Mouse (Mus musculus) intestine, postnatal 0 days (tissue): ENCODE measurements around the gene Hid1. TPM values are rescaled to one million over a fixed set of nuclear protein-coding genes. Genes with fewer than 3 reads are reported as not detected.

Experiments
- ATAC-seq: fragments of 200-750 bp; cut with Nextera tagmentation; 2 replicates; pipeline ENCODE4 v1.8.0; 2017; ENCODE audit warnings: mild to moderate bottlenecking, moderate TSS enrichment, moderate library complexity
- H3K27ac ChIP-seq: fragments of 300-500 bp; sonication (generic); 2 replicates; pipeline ENCODE4 v1.5.1; 2014; ENCODE audit warnings: mild to moderate bottlenecking, low read depth, low read length, moderate library complexity
- H3K27me3 ChIP-seq: fragments of 300-500 bp; sonication (generic); replicated peaks from 2 replicates; pipeline ENCODE4 v1.6.1; 2014; ENCODE audit warnings: low read length, mixed read lengths; ENCODE audit not compliant: control insufficient read depth, insufficient read depth
- H3K36me3 ChIP-seq: fragments of 300-500 bp; sonication (generic); 2 replicates; pipeline ENCODE4 v1.6.1; 2014; ENCODE audit warnings: mild to moderate bottlenecking, moderate library complexity; ENCODE audit not compliant: control insufficient read depth, insufficient read depth
- H3K4me1 ChIP-seq: fragments of 300-500 bp; sonication (generic); replicated peaks from 2 replicates; pipeline ENCODE4 v1.6.1; 2014; ENCODE audit warnings: antibody characterized with exemption, low read length, mixed read lengths; ENCODE audit not compliant: control insufficient read depth, insufficient read depth
- H3K4me2 ChIP-seq: fragments of 300-500 bp; sonication (generic); replicated peaks from 2 replicates; pipeline ENCODE4 v1.6.1; 2014; ENCODE audit warnings: low read depth, mild to moderate bottlenecking, moderate library complexity
- H3K4me3 ChIP-seq: fragments of 300-500 bp; sonication (generic); 2 replicates; pipeline ENCODE4 v1.5.1; 2014; ENCODE audit warnings: low read depth, low read length
- H3K9ac ChIP-seq: fragments of 300-500 bp; sonication (generic); 2 replicates; pipeline ENCODE4 v1.6.1; 2014; ENCODE audit warnings: mild to moderate bottlenecking, low read depth, low read length
- H3K9me3 ChIP-seq: fragments of 300-500 bp; sonication (generic); 2 replicates; pipeline ENCODE4 v1.6.1; 2016; ENCODE audit warnings: mixed run types; ENCODE audit not compliant: control insufficient read depth
- CTCF ChIP-seq: sonication (generic); IDR thresholded peaks from 2 replicates; pipeline ENCODE4 v1.5.1; 2016; ENCODE audit warnings: low read depth, mild to moderate bottlenecking, control low read depth, antibody characterized with exemption, moderate library complexity
- WGBS: fragments of 180-500 bp; shearing (Covaris S2); extraction: QIAGEN DNeasy Blood & Tissue Kit; methylation state at CpG from one replicate; pipeline ENCODE4 v1.1.7; 2014; 5-methylcytosine and 5-hydroxymethylcytosine counted together
- polyA plus RNA-seq: library from polyadenylated mRNA; unstranded; fragments of >200 nt; fragmentation: Nextera tagmentation; extraction: Ambion mirVana; gene quantifications from 2 replicates; pipeline ENCODE4 v1.2.1, GENCODE M21; 2015

The Hid1 gene
- polyA plus RNA-seq, result 10.8 and 12.1 TPM in 2 replicates

DNA sequence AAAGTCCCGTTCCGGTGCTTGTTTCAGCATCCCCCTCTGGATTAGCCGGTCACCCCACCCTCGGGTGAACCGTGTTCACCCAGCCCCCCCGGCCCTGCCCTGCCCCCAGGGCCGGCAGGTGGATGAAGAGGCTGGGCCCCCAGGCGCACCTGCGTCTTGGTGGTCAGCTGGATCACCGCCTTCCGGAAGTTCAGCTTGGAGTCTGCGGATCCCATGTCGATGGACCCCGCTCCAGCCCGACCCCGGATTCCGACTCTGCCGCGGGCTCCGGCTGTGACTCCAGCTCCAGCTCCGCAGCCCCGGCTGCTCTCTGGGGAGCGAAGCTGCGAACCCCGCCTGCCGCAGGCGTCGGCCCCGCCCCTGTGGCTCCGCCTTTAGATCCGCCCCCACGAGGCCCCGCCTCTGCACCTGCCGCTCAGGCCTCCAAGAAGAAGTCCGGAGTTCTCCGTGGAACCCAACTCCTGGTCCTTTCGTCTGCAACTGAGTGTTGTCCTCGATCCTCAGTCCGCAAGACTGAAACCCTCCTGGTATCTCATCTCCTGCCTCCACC lies at the start of gene Hid1:
Gene Hid1, minus strand, starts transcription at position 362 of the 550 bp plus-strand sequence.
- Histone ChIP-seq H3K4me1 (no peaks in the 10 kb centered on the region), H3K9ac (peak within 1 kb of the TSS; percentile 50), H3K9me3 (no peaks in the 10 kb centered on the region), H3K27ac (no peak within 1 kb of the TSS), H3K36me3 (no peaks in the 10 kb centered on the region), H3K4me3 (peak within 1 kb of the TSS; percentile 56), H3K4me2 (peak within 1 kb of the TSS; percentile 93), H3K27me3 (peaks cover 14% of the 10 kb centered on the region)
- under 1% methylated on average over 38 of the region's 39 CpGs for WGBS
- no peak for TF ChIP-seq CTCF
- peak; percentile 74 for ATAC-seq

GRCm38 (mm10) chr11:115409556-115409955 lies 42.0 kb upstream of the Hid1 start:
- no peak overlapping the region for H3K4me3 ChIP-seq
- WGBS, result 87% methylated on average over 7 of the region's 7 CpGs
- no peak for TF ChIP-seq CTCF
- no peak overlapping the region for H3K4me2 ChIP-seq
- H3K9me3 ChIP-seq, result no peaks in the 10 kb centered on the region
- no peaks in the 10 kb centered on the region; the same call in 1 of the 2 replicates for H3K4me1 ChIP-seq
- H3K27ac ChIP-seq, result no peak overlapping the region
- peaks cover 27% of the 10 kb centered on the region; the same call in 1 of the 2 replicates for H3K36me3 ChIP-seq
- no peak overlapping the region for H3K9ac ChIP-seq
- no peak for ATAC-seq
- no peaks in the 10 kb centered on the region for H3K27me3 ChIP-seq

DNA sequence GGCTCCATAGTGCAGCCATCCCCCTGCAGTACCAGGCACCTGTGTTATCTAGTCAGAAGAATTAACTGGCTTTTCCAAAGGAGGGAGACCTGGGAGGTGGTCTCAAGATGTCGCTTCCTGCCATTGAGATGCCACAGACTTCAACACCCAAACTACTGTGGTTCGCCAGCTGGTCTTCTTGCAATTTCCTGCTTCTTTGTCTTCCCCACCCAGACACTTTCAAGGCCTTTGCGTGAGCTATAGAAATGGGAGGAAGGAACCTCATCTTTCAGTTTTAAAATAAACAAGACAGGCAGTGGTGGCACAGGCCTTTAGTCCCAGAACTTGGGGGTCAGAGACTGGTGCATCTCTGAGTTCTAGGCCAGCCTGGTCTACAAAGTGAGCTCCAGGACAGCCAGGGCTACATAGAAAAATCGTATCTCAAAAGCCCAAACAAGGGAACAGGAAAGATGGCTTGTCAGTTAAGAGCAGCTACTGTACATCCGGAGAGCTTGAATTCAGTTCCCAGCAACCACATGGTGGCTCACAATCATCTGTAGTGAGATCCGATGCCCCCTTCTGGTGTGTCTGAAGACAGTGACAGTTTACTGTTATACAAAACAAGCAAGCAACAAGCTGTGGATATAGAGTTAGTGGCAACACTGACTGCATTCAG lies 40.8 kb upstream of the Hid1 start:
- H3K36me3 ChIP-seq, result peaks cover 27% of the 10 kb centered on the region; the same call in 1 of the 2 replicates
- H3K4me1 ChIP-seq, result 0 out of 2 replicates have a peak, but pooled peaks cover 4% of the 10 kb centered on the region
- 75% methylated on average over 6 of the region's 6 CpGs for WGBS
- H3K9ac ChIP-seq, result no peak overlapping the region
- TF ChIP-seq CTCF, result no peak
- no peak overlapping the region for H3K4me2 ChIP-seq
- H3K27ac ChIP-seq, result no peak overlapping the region
- ATAC-seq, result no peak
- no peaks in the 10 kb centered on the region for H3K27me3 ChIP-seq
- no peaks in the 10 kb centered on the region for H3K9me3 ChIP-seq
- no peak overlapping the region for H3K4me3 ChIP-seq

DNA sequence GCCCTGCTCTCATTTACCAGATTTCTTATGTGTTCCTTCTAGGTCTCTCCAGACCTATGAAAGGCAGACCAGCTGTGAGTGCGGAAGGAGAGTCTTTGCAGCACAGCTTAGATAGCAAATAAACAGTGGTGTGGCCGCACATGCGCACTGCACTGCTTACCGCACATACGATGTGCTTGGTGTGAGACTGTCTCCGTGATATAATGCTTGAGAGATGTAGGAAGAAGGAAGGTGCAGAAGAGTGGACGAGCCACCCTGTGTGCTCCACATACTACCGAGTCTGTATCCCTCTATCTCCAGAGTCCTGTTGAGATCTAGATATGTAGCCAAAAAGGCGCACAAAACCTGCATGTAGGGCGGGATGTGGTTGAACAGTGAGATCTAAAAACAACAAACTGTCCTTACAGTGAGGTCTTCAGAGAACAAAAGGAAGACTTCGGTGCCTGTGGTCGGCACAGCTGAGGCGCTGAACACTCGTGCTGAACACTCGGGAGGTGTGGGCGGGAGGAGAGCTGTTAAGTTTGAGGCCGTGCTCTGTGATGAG lies 39.4 kb upstream of the Hid1 start:
- no peak for TF ChIP-seq CTCF

GRCm38 (mm10) chr11:115405723-115406122 lies 38.2 kb upstream of the Hid1 start:
- Histone ChIP-seq H3K9ac (no peak overlapping the region), H3K9me3 (no peaks in the 10 kb centered on the region), H3K4me3 (no peak overlapping the region), H3K4me2 (no peak overlapping the region), H3K27ac (no peak overlapping the region), H3K4me1 (0 out of 2 replicates have a peak, but pooled peaks cover 4% of the 10 kb centered on the region), H3K36me3 (peaks cover 20% of the 10 kb centered on the region; the same call in 1 of the 2 replicates), H3K27me3 (no peaks in the 10 kb centered on the region)
- no peak for ATAC-seq
- WGBS, result 92% methylated on average over 6 of the region's 6 CpGs
- no peak for TF ChIP-seq CTCF

More for the DNA sequence above, 39.4 kb upstream of the Hid1 start:
- Histone ChIP-seq H3K27me3 (no peaks in the 10 kb centered on the region), H3K4me3 (no peak overlapping the region), H3K27ac (no peak overlapping the region), H3K36me3 (peaks cover 27% of the 10 kb centered on the region; the same call in 1 of the 2 replicates), H3K4me2 (no peak overlapping the region), H3K9me3 (no peaks in the 10 kb centered on the region), H3K9ac (no peak overlapping the region), H3K4me1 (0 out of 2 replicates have a peak, but pooled peaks cover 4% of the 10 kb centered on the region)
- 91% methylated on average over 17 of the region's 17 CpGs for WGBS
- ATAC-seq, result no peak

DNA sequence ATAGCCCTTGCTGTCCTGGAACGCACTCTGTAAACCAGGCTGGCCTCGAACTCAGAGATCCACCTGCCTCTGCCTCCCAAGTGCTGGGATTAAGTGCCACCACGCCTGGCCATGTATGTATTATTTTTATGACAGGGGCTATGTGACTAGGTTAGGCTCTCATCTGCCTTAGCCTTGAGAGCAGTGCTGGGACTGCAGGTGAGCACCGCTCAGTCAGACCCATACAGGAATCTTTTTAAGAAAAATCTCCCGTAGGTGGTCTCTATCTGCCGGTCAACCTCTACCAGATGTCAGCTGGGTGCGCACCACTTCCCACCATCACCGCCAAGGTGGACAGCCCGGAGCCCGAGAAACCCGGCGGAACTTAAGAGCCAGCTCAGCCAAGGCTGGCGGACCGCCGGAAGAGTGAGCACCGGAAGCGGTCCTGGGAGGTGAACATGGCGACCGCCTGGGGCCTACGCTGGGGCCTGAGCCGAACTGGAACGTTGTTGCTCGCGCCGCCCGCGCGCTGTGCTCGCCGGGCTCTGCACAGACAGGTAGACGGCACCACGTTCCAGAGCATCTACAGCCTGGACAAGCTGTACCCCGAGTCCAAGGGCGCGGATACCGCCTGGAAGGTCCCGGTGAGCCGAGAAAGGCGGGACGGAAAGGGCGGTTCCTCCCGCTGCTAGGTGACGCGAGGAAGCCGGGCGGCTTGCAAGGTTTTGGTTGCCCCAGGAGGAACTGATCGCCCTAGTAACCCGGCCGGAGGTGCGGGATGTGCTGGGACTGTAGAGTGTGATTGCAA lies 36.0 kb upstream of the Hid1 start, which contains the start of gene Mrpl58:
Gene Mrpl58, plus strand, starts transcription at position 415 of the 787 bp plus-strand sequence.
- WGBS, result 3% methylated on average over 50 of the region's 50 CpGs
- H3K27ac ChIP-seq, result peak within 1 kb of the TSS; percentile 78
- H3K9ac ChIP-seq, result peak within 1 kb of the TSS; percentile 87
- H3K4me3 ChIP-seq, result peak within 1 kb of the TSS; percentile 90
- ATAC-seq, result peak; percentile 84
- H3K4me1 ChIP-seq, result 0 out of 2 replicates have a peak, but pooled peaks cover 4% of the 10 kb centered on the region
- TF ChIP-seq CTCF, result peak; percentile 18; the same call in 1 of the 2 replicates
- peaks cover 13% of the 10 kb centered on the region; the same call in 1 of the 2 replicates for H3K36me3 ChIP-seq
- H3K27me3 ChIP-seq, result no peaks in the 10 kb centered on the region
- no peaks in the 10 kb centered on the region for H3K9me3 ChIP-seq
- peak within 1 kb of the TSS; percentile 80 for H3K4me2 ChIP-seq
